Mouse (Mus musculus): ENCODE measurements at regions not wholly inside any gene's neighbourhood (a gene's known extent, or its start where the extent isn't known, plus 50 kb on each side); places are given as distances from the start of the nearest gene placed in this dataset.
A peak's percentile ranks its signal among the peaks of the same experiment; 100 is the strongest.

DNA sequence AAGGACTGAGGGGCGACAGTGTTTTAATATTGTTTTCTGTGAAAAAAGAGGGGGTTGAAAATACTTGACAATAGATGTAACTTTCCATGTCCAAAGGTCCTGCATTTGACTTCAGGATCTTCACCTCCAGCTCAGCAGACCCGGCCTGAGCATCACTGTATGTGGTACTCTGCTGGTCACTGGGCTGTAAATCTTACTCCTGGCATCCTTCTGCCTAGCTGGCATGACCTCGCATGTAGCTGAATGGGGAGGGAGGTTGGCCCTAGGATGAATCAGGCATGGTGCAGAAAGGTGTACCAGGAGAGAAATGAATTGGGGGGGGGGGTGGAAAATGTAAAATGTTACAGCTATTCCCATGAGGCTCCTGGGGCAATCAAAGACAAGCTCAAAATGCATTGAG lies 156.0 kb downstream of the Cdc5l start:
- H3K4me3 ChIP-seq (ENCODE audit: low read depth, low read length) = no peak overlapping the region
- no peaks in the 10 kb centered on the region for H3K36me3 ChIP-seq (ENCODE audit: control insufficient read depth, insufficient read depth, low read length)
- no peak overlapping the region for H3K9ac ChIP-seq (ENCODE audit: low read length)
- no peak overlapping the region for H3K4me2 ChIP-seq
- H3K9me3 ChIP-seq (ENCODE audit: control insufficient read depth, low read length) = no peaks in the 10 kb centered on the region
- no peak for ATAC-seq (ENCODE audit: low FRiP score)
- H3K4me1 ChIP-seq (ENCODE audit: control insufficient read depth, insufficient read depth, low read length) = no peaks in the 10 kb centered on the region
- no peak overlapping the region for H3K27ac ChIP-seq (ENCODE audit: low read depth, low read length)
- 84% methylated on average over 3 of the region's 3 CpGs for WGBS
- no peaks in the 10 kb centered on the region; the same call in 1 of the 2 replicates for H3K27me3 ChIP-seq (ENCODE audit: control insufficient read depth, insufficient read depth, low read length)
- peak; percentile 39 for DNase-seq (ENCODE audit: low spot score, missing footprints)

DNA sequence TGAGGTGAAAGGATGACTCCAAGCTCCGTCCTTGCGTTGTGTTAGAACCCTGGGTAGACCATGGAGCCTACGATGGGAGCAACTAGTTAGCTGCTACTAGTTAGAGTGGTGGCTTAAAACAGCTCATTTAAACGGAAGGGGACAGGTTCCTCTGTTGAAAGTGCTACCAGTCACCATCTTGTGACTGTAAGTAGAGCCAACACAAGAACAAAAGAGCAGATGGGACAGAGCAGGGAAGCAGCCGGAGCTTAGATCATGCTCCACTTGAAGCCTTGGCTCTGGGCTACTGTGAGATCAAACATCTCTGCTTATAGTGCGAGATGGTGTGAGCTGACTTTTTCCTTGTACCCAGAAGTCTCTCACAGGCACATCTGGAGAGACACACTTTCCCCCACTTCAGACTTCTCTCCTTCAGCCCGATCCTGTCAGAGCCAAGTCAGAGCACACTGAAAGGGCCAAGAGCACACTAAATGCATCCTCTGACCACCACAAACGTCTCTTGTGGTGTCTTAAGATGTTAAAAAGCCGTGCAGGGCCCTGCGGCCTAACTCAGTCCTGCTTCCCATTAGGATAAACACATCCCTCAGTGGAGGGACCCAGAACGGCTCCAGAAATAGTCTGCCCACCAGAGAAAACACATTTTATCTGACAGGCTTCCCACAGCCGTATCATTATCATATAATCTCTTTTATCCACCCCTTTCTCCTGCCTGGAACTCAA lies 156.7 kb downstream of the Cdc5l start:
- Histone ChIP-seq H3K9me3 (ENCODE audit: control insufficient read depth, low read length) (no peaks in the 10 kb centered on the region), H3K4me3 (ENCODE audit: low read depth, low read length) (no peak overlapping the region), H3K9ac (ENCODE audit: low read length) (no peak overlapping the region), H3K4me1 (ENCODE audit: control insufficient read depth, insufficient read depth, low read length) (no peaks in the 10 kb centered on the region), H3K27me3 (ENCODE audit: control insufficient read depth, insufficient read depth, low read length) (no peaks in the 10 kb centered on the region; the same call in 1 of the 2 replicates), H3K27ac (ENCODE audit: low read depth, low read length) (no peak overlapping the region), H3K4me2 (no peak overlapping the region), H3K36me3 (ENCODE audit: control insufficient read depth, insufficient read depth, low read length) (no peaks in the 10 kb centered on the region)
- no peak for ATAC-seq (ENCODE audit: low FRiP score)
- 85% methylated on average over 12 of the region's 12 CpGs for WGBS
- peak; percentile 72 for DNase-seq (ENCODE audit: low spot score, missing footprints)

GRCm38 (mm10) chr17:45274894-45275293 lies 158.6 kb downstream of the Cdc5l start:
- H3K27me3 ChIP-seq (ENCODE audit: control insufficient read depth, insufficient read depth, low read length) = no peaks in the 10 kb centered on the region; the same call in 1 of the 2 replicates
- H3K4me1 ChIP-seq (ENCODE audit: control insufficient read depth, insufficient read depth, low read length) = no peaks in the 10 kb centered on the region
- H3K27ac ChIP-seq (ENCODE audit: low read depth, low read length) = no peak overlapping the region
- WGBS = 69% methylated on average over 4 of the region's 4 CpGs
- no peaks in the 10 kb centered on the region for H3K9me3 ChIP-seq (ENCODE audit: control insufficient read depth, low read length)
- no peaks in the 10 kb centered on the region for H3K36me3 ChIP-seq (ENCODE audit: control insufficient read depth, insufficient read depth, low read length)
- ATAC-seq (ENCODE audit: low FRiP score) (no peak), DNase-seq (ENCODE audit: low spot score, missing footprints) (peak; percentile 57)
- H3K4me2 ChIP-seq = no peak overlapping the region
- H3K9ac ChIP-seq (ENCODE audit: low read length) = no peak overlapping the region
- H3K4me3 ChIP-seq (ENCODE audit: low read depth, low read length) = no peak overlapping the region

GRCm38 (mm10) chr17:45266776-45267175 lies 166.8 kb downstream of the Cdc5l start:
- no peak overlapping the region for H3K27ac ChIP-seq (ENCODE audit: low read depth, low read length)
- ATAC-seq (ENCODE audit: low FRiP score) = no peak
- H3K9me3 ChIP-seq (ENCODE audit: control insufficient read depth, low read length) = no peaks in the 10 kb centered on the region
- H3K4me1 ChIP-seq (ENCODE audit: control insufficient read depth, insufficient read depth, low read length) = no peaks in the 10 kb centered on the region
- no peak overlapping the region for H3K4me3 ChIP-seq (ENCODE audit: low read depth, low read length)
- no peaks in the 10 kb centered on the region for H3K36me3 ChIP-seq (ENCODE audit: control insufficient read depth, insufficient read depth, low read length)
- 81% methylated on average over 6 of the region's 6 CpGs for WGBS
- H3K27me3 ChIP-seq (ENCODE audit: control insufficient read depth, insufficient read depth, low read length) = no peaks in the 10 kb centered on the region
- no peak overlapping the region for H3K4me2 ChIP-seq
- no peak overlapping the region for H3K9ac ChIP-seq (ENCODE audit: low read length)
- DNase-seq (ENCODE audit: low spot score, missing footprints) = no peak

GRCm38 (mm10) chr17:45265587-45265986 lies 167.9 kb downstream of the Cdc5l start:
- Histone ChIP-seq H3K27ac (ENCODE audit: low read depth, low read length) (no peak overlapping the region), H3K4me1 (ENCODE audit: control insufficient read depth, insufficient read depth, low read length) (no peaks in the 10 kb centered on the region), H3K27me3 (ENCODE audit: control insufficient read depth, insufficient read depth, low read length) (no peaks in the 10 kb centered on the region), H3K4me3 (ENCODE audit: low read depth, low read length) (no peak overlapping the region), H3K4me2 (no peak overlapping the region), H3K9me3 (ENCODE audit: control insufficient read depth, low read length) (no peaks in the 10 kb centered on the region), H3K36me3 (ENCODE audit: control insufficient read depth, insufficient read depth, low read length) (no peaks in the 10 kb centered on the region), H3K9ac (ENCODE audit: low read length) (no peak overlapping the region)
- ATAC-seq (ENCODE audit: low FRiP score) (no peak), DNase-seq (ENCODE audit: low spot score, missing footprints) (no peak)
- 82% methylated on average over 7 of the region's 7 CpGs for WGBS

DNA sequence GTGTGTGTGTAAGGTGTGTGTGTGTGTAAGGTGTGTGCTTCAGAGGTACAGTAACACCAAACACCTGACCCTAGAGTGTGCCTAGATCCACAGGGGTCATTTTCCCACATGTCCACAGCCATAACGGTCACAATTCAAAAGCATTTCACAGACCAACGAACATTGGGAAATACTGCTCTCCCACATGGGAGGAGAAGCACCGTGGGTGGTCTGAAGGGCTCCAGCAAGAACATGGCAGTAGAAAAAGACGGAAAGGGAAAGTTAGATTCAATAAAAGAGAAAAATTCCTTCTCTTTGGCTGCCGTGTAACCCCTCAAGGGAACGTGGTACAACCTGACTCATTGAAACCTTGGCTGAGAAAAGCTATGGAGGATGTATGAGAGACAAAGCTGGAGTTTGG lies 169.1 kb downstream of the Cdc5l start:
- Histone ChIP-seq H3K36me3 (ENCODE audit: control insufficient read depth, insufficient read depth, low read length) (no peaks in the 10 kb centered on the region), H3K9me3 (ENCODE audit: control insufficient read depth, low read length) (no peaks in the 10 kb centered on the region), H3K27ac (ENCODE audit: low read depth, low read length) (no peak overlapping the region), H3K4me2 (no peak overlapping the region), H3K9ac (ENCODE audit: low read length) (no peak overlapping the region), H3K4me3 (ENCODE audit: low read depth, low read length) (no peak overlapping the region), H3K27me3 (ENCODE audit: control insufficient read depth, insufficient read depth, low read length) (no peaks in the 10 kb centered on the region), H3K4me1 (ENCODE audit: control insufficient read depth, insufficient read depth, low read length) (no peaks in the 10 kb centered on the region)
- ATAC-seq (ENCODE audit: low FRiP score) = no peak
- no peak for DNase-seq (ENCODE audit: low spot score, missing footprints)
- 61% methylated on average over 6 of the region's 6 CpGs for WGBS

DNA sequence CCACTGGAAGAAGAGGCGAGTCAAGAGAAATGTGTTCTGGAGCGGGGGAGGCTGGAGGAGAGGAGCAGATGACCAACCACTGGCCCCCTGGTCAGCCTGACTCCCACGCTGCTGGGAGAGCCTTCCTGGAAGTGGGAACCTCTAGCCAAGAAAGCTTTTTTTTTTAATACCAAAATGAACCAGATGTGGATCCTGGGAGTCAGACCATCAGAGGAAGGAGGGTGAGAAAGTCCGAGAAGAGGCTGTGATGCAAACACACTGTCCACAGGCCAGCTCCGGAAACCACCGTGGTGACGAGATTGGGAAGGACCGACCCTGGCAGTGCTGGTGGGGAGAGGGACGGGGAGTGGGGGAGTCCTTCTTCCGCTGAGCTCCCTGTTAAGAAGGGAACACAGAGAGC lies 173.1 kb downstream of the Cdc5l start:
- WGBS = 85% methylated on average over 10 of the region's 10 CpGs
- Histone ChIP-seq H3K27ac (ENCODE audit: low read depth, low read length) (no peak overlapping the region), H3K36me3 (ENCODE audit: control insufficient read depth, insufficient read depth, low read length) (no peaks in the 10 kb centered on the region), H3K4me1 (ENCODE audit: control insufficient read depth, insufficient read depth, low read length) (no peaks in the 10 kb centered on the region), H3K4me3 (ENCODE audit: low read depth, low read length) (no peak overlapping the region), H3K9ac (ENCODE audit: low read length) (no peak overlapping the region), H3K4me2 (no peak overlapping the region), H3K9me3 (ENCODE audit: control insufficient read depth, low read length) (no peaks in the 10 kb centered on the region), H3K27me3 (ENCODE audit: control insufficient read depth, insufficient read depth, low read length) (no peaks in the 10 kb centered on the region)
- DNase-seq (ENCODE audit: low spot score, missing footprints) (no peak), ATAC-seq (ENCODE audit: low FRiP score) (no peak)

GRCm38 (mm10) chr17:45258007-45258406 lies 175.5 kb downstream of the Cdc5l start:
- WGBS = 86% methylated on average over 7 of the region's 7 CpGs
- DNase-seq (ENCODE audit: low spot score, missing footprints) = no peak
- no peak overlapping the region for H3K4me2 ChIP-seq
- no peak overlapping the region for H3K9ac ChIP-seq (ENCODE audit: low read length)
- H3K9me3 ChIP-seq (ENCODE audit: control insufficient read depth, low read length) = no peaks in the 10 kb centered on the region
- no peak overlapping the region for H3K4me3 ChIP-seq (ENCODE audit: low read depth, low read length)
- no peaks in the 10 kb centered on the region for H3K27me3 ChIP-seq (ENCODE audit: control insufficient read depth, insufficient read depth, low read length)
- H3K36me3 ChIP-seq (ENCODE audit: control insufficient read depth, insufficient read depth, low read length) = no peaks in the 10 kb centered on the region
- ATAC-seq (ENCODE audit: low FRiP score) = no peak
- no peaks in the 10 kb centered on the region for H3K4me1 ChIP-seq (ENCODE audit: control insufficient read depth, insufficient read depth, low read length)
- H3K27ac ChIP-seq (ENCODE audit: low read depth, low read length) = no peak overlapping the region

DNA sequence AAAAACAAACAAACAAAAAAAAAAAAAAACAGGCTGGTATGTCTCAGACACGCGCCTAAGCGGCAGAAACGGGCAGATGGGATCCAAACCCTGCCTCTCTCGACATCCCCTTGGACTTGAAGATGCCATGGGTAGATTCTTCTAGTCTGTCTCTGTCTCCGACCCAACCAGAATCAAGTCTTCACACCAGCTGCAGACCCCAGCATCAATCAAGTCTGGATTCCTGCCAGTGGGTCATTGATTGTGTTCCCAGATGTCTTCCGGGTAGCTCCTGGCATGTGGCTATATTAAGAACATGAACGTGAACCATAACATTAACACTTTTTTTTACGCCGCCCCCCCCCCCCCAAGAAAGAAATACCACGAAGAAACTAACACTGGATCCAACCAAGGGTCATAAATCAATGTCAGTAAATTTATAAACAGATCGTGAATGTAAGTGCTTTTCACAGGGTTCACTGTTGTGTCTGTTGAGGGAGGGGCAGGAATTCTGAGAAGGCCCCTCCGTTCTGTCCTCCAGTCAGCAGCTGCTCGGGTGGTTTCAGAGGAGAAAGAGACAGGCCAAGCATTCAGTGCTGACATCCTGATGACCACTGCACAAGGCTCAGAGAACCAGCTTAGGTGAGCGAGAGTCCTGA lies 180.8 kb downstream of the Cdc5l start:
- no peaks in the 10 kb centered on the region for H3K9me3 ChIP-seq (ENCODE audit: control insufficient read depth, low read length)
- no peaks in the 10 kb centered on the region for H3K27me3 ChIP-seq (ENCODE audit: control insufficient read depth, insufficient read depth, low read length)
- H3K36me3 ChIP-seq (ENCODE audit: control insufficient read depth, insufficient read depth, low read length) = no peaks in the 10 kb centered on the region
- no peak overlapping the region for H3K27ac ChIP-seq (ENCODE audit: low read depth, low read length)
- no peak overlapping the region for H3K9ac ChIP-seq (ENCODE audit: low read length)
- H3K4me3 ChIP-seq (ENCODE audit: low read depth, low read length) = no peak overlapping the region
- 85% methylated on average over 15 of the region's 15 CpGs for WGBS
- no peaks in the 10 kb centered on the region; the same call in 1 of the 2 replicates for H3K4me1 ChIP-seq (ENCODE audit: control insufficient read depth, insufficient read depth, low read length)
- no peak for ATAC-seq (ENCODE audit: low FRiP score)
- DNase-seq (ENCODE audit: low spot score, missing footprints) = peak; percentile 66
- H3K4me2 ChIP-seq = no peak overlapping the region
